Mouse (Mus musculus): ENCODE measurements around the gene Mgst1. TPM values are rescaled to one million over a fixed set of nuclear protein-coding genes. Genes with fewer than 3 reads are reported as not detected.

The Mgst1 gene
- polyA plus RNA-seq, 1 experiment from 2014 or later: 93.5 TPM

DNA sequence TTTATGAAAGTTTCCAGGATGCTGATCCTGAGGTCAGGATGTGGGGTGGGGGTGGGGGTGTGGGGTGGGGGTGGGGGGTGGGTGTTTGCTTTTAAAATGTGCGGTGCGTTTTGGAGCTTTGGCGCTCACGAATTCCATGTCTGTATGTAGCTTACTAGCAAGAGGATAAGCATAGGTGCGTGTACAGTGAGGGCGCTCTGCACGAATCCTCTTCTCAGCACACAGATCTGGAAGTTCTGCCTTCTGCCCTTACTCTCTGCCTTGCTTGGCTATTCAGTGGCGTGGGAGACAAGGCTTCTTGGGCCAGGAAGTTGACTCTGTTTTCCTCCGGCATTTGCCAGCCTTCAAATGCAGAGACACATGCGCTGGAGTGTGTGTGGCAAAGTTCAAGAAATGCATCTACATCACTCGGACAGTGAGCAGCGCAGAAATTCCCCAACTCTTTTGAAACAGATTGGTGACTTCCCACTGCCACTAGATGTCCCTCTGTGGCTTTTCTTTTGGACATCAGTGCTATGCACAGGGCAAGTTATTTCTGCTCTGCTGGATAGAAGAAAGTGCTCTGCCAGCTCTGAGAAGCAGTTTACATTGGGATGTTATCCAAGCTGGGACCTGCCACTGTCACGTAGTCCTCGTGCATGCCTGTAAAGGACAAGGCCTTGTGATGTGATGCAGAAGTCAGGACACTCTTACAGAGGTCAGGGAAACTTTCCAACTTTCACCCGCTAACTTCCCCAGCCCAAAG, 31.5 kb downstream of the Mgst1 start:
- no peak overlapping the region for H3K4me2 ChIP-seq (ENCODE audit: low read depth, low read length)
- peak; percentile 59 for DNase-seq (ENCODE audit: low spot score)
- H3K4me3 ChIP-seq (ENCODE audit: low read depth, low read length): no peak overlapping the region
- ATAC-seq (replicated peaks; ENCODE audit: insufficient number of reproducible peaks, low FRiP score, low TSS enrichment, low read depth): peak; percentile 69
- no peak overlapping the region for H3K9ac ChIP-seq (replicated peaks; ENCODE audit: low read length)
- H3K27ac ChIP-seq (replicated peaks; ENCODE audit: low read depth, low read length): no peak overlapping the region
- no peaks in the 10 kb centered on the region for H3K9me3 ChIP-seq (replicated peaks; ENCODE audit: control insufficient read depth, low read length)
- no peaks in the 10 kb centered on the region for H3K36me3 ChIP-seq (replicated peaks; ENCODE audit: control insufficient read depth, insufficient read depth, low read depth, low read length)
- H3K27me3 ChIP-seq (ENCODE audit: control insufficient read depth, insufficient read depth, low read length): no peaks in the 10 kb centered on the region
- no peaks in the 10 kb centered on the region for H3K4me1 ChIP-seq (ENCODE audit: control insufficient read depth, insufficient read depth, low read length)
- 69% methylated on average over 15 of the region's 15 CpGs for WGBS

Other genes starting within 250 kb of the Mgst1 start
- gene Slc15a5, start 60.4 kb upstream of the Mgst1 start, polyA plus RNA-seq (2014; fragmentation: Nextera tagmentation; extraction: Ambion mirVana): 0.31 TPM in 1 of 2 replicates, not detected in the other

Data from embryonic facial prominence, embryonic 11.5 days (tissue).